Mouse (Mus musculus): ENCODE results near the gene Tbc1d2. TPM values are rescaled to one million over a fixed set of nuclear protein-coding genes. Genes with fewer than 3 reads are reported as not detected.

The Tbc1d2 gene
- total and polyA plus RNA-seq, 2 experiments from 2014 or later, result 0.67 to 1.5 TPM

DNA sequence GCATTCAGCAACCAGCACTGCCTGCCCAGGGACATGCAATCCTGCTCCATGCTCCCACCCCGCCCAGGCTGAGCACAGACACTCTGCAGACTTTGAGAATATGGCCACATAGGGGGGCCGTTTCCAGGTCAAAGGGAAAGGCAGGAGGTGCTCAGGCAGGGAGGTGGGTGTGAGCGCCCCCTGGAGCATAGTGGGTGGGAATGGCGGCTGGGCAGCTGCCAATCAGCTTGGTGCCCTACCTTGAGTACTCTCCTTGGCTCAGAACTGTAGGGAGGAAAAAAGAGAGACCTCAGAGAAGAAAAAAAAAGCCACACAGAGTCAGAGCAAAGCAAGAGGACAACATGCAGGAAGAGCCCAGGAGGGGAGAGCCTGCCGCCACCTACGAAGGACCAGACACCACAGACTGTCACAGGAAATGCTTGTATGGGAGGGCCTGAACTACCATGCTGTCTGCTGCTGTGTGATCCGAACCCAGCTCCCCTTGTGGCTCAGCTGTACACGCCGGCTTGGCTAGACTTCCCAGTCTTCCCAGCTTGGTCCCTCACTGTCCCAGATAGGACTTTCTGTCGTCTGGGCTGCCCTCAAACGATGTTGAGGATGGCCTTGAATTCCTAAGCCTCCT, 31.7 kb downstream of the Tbc1d2 start:
- 63% methylated on average over 11 of the region's 11 CpGs for WGBS
- no peak for ATAC-seq
- no peak overlapping the region for H3K9ac ChIP-seq
- no peak overlapping the region for H3K4me3 ChIP-seq (ENCODE audit: low read depth, low read length)
- H3K27ac ChIP-seq (ENCODE audit: low read depth, low read length), result no peak overlapping the region
- no peaks in the 10 kb centered on the region for H3K36me3 ChIP-seq (ENCODE audit: insufficient read depth)
- DNase-seq, result no peak
- H3K9me3 ChIP-seq (ENCODE audit: low read length), result no peaks in the 10 kb centered on the region
- no peak for TF ChIP-seq CTCF (IDR thresholded peaks at IDR 0.05; ENCODE audit: low read depth)
- H3K4me1 ChIP-seq (ENCODE audit: insufficient read depth), result no peaks in the 10 kb centered on the region
- H3K4me2 ChIP-seq (ENCODE audit: low read depth), result no peak overlapping the region
- H3K27me3 ChIP-seq (ENCODE audit: insufficient read depth, low read length), result no peaks in the 10 kb centered on the region

DNA sequence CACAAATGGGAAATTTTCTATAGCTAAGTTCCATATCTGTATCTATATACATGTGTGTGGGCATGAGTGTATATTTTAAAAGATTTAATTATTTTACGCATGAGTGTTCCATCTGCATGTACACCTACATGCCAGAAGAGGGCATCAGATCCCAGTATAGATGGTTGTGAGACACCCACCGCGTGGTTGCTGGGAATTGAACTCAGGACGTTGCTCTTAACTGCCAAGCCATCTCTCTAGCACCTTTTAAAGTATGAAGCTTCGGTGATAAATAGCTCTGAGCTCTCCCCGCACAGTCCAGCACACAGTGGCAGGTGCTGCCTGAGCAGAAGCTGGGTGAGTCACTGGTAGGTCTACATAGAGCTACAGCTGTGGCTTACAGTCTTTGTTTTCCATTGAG, 32.6 kb downstream of the Tbc1d2 start:
- no peak overlapping the region for H3K9ac ChIP-seq

GRCm38 (mm10) chr4:46614641-46615040, 35.4 kb downstream of the Tbc1d2 start:
- no peak overlapping the region for H3K4me3 ChIP-seq (ENCODE audit: low read depth, low read length)
- H3K36me3 ChIP-seq (ENCODE audit: insufficient read depth), result no peaks in the 10 kb centered on the region
- no peaks in the 10 kb centered on the region for H3K27me3 ChIP-seq (ENCODE audit: insufficient read depth, low read length)
- no peak overlapping the region for H3K27ac ChIP-seq (ENCODE audit: low read depth, low read length)
- H3K4me2 ChIP-seq (ENCODE audit: low read depth), result no peak overlapping the region
- DNase-seq, result no peak
- no peak for ATAC-seq
- WGBS, result 81% methylated on average over 9 of the region's 9 CpGs
- no peak overlapping the region for H3K9ac ChIP-seq
- TF ChIP-seq CTCF (IDR thresholded peaks at IDR 0.05; ENCODE audit: low read depth), result no peak
- no peaks in the 10 kb centered on the region for H3K9me3 ChIP-seq (ENCODE audit: low read length)
- no peaks in the 10 kb centered on the region for H3K4me1 ChIP-seq (ENCODE audit: insufficient read depth)

More for the DNA sequence above, 32.6 kb downstream of the Tbc1d2 start:
- H3K4me1 ChIP-seq (ENCODE audit: insufficient read depth), result no peaks in the 10 kb centered on the region
- H3K36me3 ChIP-seq (ENCODE audit: insufficient read depth), result no peaks in the 10 kb centered on the region
- no peak overlapping the region for H3K4me3 ChIP-seq (ENCODE audit: low read depth, low read length)
- WGBS, result 74% methylated on average over 6 of the region's 6 CpGs
- H3K27ac ChIP-seq (ENCODE audit: low read depth, low read length), result no peak overlapping the region
- TF ChIP-seq CTCF (IDR thresholded peaks at IDR 0.05; ENCODE audit: low read depth), result peak; percentile 50
- ATAC-seq (no peak), DNase-seq (no peak)
- no peaks in the 10 kb centered on the region for H3K9me3 ChIP-seq (ENCODE audit: low read length)
- H3K27me3 ChIP-seq (ENCODE audit: insufficient read depth, low read length), result no peaks in the 10 kb centered on the region
- no peak overlapping the region for H3K4me2 ChIP-seq (ENCODE audit: low read depth)

- H3K4me2 ChIP-seq (ENCODE audit: low read depth), result no peak overlapping the region
- no peak overlapping the region for H3K4me3 ChIP-seq (ENCODE audit: low read depth, low read length)
- no peak overlapping the region for H3K27ac ChIP-seq (ENCODE audit: low read depth, low read length)
- no peaks in the 10 kb centered on the region for H3K4me1 ChIP-seq (ENCODE audit: insufficient read depth)
- H3K9ac ChIP-seq, result no peak overlapping the region
- no peaks in the 10 kb centered on the region for H3K27me3 ChIP-seq (ENCODE audit: insufficient read depth, low read length)
- H3K36me3 ChIP-seq (ENCODE audit: insufficient read depth), result no peaks in the 10 kb centered on the region
- TF ChIP-seq CTCF (IDR thresholded peaks at IDR 0.05; ENCODE audit: low read depth), result no peak
- 82% methylated on average over 12 of the region's 12 CpGs for WGBS
- DNase-seq (no peak), ATAC-seq (no peak)
- no peaks in the 10 kb centered on the region for H3K9me3 ChIP-seq (ENCODE audit: low read length)
Observed at GRCm38 (mm10) chr4:46613618-46614017, 36.4 kb downstream of the Tbc1d2 start.

DNA sequence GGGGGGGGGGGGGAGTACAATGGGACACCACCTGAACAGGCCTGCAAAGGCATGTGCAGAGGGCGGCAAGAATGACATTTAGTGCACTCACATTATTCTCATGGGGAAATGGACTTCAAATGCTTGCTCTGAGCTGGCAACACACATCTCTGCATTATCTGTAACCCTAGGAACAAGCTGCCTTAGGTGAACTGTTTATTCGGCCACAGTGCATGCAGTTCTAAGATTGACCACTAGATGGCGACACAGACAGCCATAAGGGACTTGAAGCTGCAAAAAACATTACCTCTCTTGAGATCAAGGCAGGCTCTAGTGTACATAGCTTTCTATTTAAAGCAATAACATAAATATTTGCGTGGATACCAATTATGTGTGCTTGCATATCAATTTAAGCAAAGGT, 38.8 kb downstream of the Tbc1d2 start:
- no peak overlapping the region for H3K4me2 ChIP-seq (ENCODE audit: low read depth)
- no peaks in the 10 kb centered on the region for H3K9me3 ChIP-seq (ENCODE audit: low read length)
- no peak overlapping the region for H3K4me3 ChIP-seq (ENCODE audit: low read depth, low read length)
- H3K4me1 ChIP-seq (ENCODE audit: insufficient read depth), result no peaks in the 10 kb centered on the region
- H3K27me3 ChIP-seq (ENCODE audit: insufficient read depth, low read length), result no peaks in the 10 kb centered on the region
- no peak overlapping the region for H3K27ac ChIP-seq (ENCODE audit: low read depth, low read length)
- no peaks in the 10 kb centered on the region for H3K36me3 ChIP-seq (ENCODE audit: insufficient read depth)
- DNase-seq, result peak; percentile 95
- 3% methylated on average over 4 of the region's 4 CpGs for WGBS
- ATAC-seq, result peak; percentile 74
- H3K9ac ChIP-seq, result no peak overlapping the region
- peak; percentile 99 for TF ChIP-seq CTCF (IDR thresholded peaks at IDR 0.05; ENCODE audit: low read depth)

DNA sequence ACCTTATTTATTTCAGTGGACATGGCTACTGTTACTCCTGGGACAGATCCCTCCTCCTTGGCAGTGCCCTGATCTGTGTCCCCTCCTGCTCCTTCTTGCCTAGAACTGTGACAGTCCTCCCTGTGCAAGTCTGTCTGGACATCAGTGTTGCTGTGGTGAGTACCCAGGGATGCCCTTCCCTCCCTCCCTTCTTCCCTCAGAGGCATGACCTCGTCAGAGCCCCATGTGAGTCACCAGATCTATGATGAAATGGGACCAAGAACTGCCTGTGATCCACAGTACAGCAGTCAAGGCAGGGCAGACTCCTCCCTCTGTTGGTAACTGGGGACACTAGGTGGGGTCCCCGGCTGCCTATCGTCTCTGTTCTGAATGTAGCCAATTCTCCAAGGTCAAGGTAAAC, 42.4 kb downstream of the Tbc1d2 start:
- Histone ChIP-seq H3K27ac (ENCODE audit: low read depth, low read length) (no peak overlapping the region), H3K4me2 (ENCODE audit: low read depth) (no peak overlapping the region), H3K9ac (no peak overlapping the region), H3K4me1 (ENCODE audit: insufficient read depth) (no peaks in the 10 kb centered on the region), H3K4me3 (ENCODE audit: low read depth, low read length) (no peak overlapping the region), H3K27me3 (ENCODE audit: insufficient read depth, low read length) (no peaks in the 10 kb centered on the region), H3K36me3 (ENCODE audit: insufficient read depth) (no peaks in the 10 kb centered on the region), H3K9me3 (ENCODE audit: low read length) (no peaks in the 10 kb centered on the region)
- WGBS, result 72% methylated on average over 3 of the region's 3 CpGs
- ATAC-seq, result no peak
- no peak for TF ChIP-seq CTCF (IDR thresholded peaks at IDR 0.05; ENCODE audit: low read depth)
- DNase-seq, result no peak

GRCm38 (mm10) chr4:46605451-46605850, 44.6 kb downstream of the Tbc1d2 start:
- no peak overlapping the region for H3K4me2 ChIP-seq (ENCODE audit: low read depth)

More at GRCm38 (mm10) chr4:46605451-46605850, 44.6 kb downstream of the Tbc1d2 start:
- H3K27me3 ChIP-seq (ENCODE audit: insufficient read depth, low read length), result no peaks in the 10 kb centered on the region
- H3K4me1 ChIP-seq (ENCODE audit: insufficient read depth), result peaks cover 4% of the 10 kb centered on the region; the same call in 1 of the 2 replicates
- H3K9me3 ChIP-seq (ENCODE audit: low read length), result no peaks in the 10 kb centered on the region
- H3K9ac ChIP-seq, result no peak overlapping the region
- no peak for DNase-seq
- H3K4me3 ChIP-seq (ENCODE audit: low read depth, low read length), result no peak overlapping the region
- H3K36me3 ChIP-seq (ENCODE audit: insufficient read depth), result no peaks in the 10 kb centered on the region
- no peak for ATAC-seq
- 76% methylated on average over 11 of the region's 11 CpGs for WGBS
- H3K27ac ChIP-seq (ENCODE audit: low read depth, low read length), result no peak overlapping the region
- TF ChIP-seq CTCF (IDR thresholded peaks at IDR 0.05; ENCODE audit: low read depth), result no peak

All from forebrain, postnatal 0 days (tissue).